Mouse (Mus musculus) 3134 (cell line): ENCODE data around the gene Ctla4.

ENCODE experiments used
- DNase-seq: peaks from one replicate; pipeline ENCODE4 v3.0.0-alpha.2; 2011; ENCODE audit warnings: low spot score; ENCODE audit not compliant: insufficient read length; ENCODE audit errors: extremely low read depth

Gene Ctla4

DNA sequence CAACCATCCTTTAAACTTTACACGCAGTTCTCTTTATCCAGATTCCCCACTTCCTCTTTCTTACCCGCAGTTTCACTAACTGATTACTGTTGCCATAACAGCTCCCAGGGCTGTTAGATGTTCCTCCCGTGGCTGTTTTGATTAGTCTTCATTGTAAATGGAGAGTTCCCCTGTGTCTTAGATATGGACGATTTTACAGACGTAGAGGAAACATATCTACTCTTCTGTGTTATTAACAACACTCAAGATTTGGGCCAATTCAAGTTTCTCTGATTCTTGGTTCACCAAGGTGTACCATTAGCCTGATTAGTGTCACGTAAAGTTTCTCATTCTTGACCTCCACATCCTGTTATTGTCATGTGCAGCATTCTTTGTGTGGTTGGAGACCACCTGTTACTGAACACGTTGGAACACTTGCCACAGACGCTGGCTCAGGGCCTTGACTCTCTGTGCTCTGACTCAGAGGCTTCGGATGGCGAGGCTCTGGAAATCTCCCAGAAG, 29.5 kb downstream of the Ctla4 start:
- no peak for DNase-seq

DNA sequence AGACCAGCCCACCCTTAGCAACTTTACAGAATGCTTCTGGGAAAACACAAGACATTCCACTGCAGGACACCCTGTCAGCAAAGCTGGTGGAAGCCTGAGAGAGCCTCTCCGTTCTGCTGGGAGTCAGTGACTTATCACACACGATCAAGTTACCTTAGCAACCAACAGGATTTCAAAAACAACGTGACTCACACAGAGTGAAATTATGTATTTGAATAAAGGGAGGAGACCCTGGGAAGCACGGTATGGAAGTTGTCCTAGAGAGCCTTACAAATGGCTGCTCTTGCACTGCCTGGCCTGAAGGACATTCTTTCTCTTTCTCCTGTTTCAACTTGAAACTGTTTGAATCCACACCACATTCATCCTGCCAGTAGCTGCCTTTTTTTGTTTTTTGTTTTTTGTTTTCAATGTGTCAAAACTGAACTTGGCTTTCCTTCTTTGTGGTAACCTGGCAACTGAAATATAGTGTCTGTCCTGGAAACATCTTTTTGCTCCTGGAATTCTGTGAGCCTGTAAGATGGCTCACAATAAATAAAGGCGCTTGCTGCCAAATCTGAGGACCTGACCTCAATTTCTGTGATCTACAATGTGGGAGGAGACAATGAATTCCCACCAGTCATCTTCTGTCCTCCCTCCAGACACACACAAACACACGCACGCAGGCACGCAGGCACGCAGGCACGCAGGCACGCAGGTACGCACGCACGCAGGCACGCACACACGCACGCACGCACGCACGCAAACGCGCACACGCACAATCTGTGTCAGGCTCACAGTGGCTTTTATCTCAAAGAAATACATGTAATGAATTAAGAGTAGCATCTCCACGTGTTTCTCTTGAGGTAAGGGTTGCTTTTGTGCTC, 33.9 kb downstream of the Ctla4 start:
- DNase-seq: no peak

DNA sequence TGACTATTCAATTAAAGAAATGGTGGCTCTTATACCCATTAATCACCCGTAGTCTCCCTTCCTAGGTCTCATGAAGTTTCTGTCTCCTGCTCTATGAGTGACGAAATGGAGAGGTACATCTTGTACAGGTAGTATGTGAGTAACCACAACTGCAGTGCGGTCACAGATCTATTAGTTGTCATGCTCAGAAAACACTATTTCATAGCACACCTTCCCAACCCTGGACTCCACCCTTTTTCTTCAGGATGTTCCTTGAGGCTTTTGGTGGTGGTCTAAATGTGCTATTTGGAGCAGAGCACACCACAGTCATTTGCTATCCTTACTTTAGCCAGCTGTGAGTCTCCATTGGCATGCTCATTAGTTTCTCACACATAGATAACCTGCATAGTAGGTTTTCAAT, 42.2 kb downstream of the Ctla4 start:
- DNase-seq: no peak

DNA sequence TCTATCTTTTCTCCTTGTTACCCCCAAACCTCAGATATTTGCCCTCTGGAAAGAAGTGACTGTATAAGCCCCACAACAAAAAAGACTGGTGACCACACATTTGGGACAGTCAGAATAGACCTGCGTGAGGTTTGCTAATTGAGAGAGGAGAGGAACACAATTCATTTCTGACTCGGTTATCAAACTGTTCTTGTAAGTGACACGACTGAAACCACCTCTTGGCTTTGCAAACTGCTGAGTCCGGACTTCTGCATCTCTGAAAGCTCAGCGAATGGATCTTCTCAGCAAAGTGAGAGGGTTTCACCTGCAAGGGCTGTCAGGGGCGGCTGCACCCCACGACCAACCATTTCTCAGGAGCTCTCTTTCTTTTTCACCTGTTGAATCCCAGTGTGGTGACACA, 43.6 kb downstream of the Ctla4 start:
- no peak for DNase-seq

DNA sequence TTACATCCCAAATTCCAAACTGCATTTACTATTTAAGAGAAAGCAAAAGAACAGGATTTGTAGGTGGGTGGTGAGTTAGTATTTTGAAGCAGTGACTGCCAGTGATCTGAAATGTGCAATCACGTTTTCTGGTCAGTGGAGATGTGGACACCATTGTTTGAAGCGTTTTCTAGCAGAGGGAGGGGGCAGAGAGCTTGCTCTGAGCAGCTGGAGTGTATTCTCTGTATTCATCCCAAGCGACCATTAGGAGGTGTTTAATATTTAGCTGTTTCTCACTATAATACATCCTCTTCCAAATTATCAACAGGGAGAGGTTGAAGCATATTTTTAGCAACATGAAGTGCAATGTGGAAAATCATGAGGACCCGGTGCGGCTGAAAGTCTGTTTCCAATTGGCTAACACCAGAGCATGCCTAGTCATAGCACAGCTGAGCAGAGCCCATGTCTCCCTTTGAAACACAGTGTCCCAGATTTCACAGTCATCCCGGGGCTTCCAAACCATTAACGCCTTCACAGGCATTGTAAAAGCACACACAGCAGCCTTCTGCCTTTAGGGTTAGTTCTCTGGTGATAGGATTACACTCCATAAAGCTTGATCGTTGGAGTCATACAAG, 49.3 kb downstream of the Ctla4 start:
- no peak for DNase-seq

DNA sequence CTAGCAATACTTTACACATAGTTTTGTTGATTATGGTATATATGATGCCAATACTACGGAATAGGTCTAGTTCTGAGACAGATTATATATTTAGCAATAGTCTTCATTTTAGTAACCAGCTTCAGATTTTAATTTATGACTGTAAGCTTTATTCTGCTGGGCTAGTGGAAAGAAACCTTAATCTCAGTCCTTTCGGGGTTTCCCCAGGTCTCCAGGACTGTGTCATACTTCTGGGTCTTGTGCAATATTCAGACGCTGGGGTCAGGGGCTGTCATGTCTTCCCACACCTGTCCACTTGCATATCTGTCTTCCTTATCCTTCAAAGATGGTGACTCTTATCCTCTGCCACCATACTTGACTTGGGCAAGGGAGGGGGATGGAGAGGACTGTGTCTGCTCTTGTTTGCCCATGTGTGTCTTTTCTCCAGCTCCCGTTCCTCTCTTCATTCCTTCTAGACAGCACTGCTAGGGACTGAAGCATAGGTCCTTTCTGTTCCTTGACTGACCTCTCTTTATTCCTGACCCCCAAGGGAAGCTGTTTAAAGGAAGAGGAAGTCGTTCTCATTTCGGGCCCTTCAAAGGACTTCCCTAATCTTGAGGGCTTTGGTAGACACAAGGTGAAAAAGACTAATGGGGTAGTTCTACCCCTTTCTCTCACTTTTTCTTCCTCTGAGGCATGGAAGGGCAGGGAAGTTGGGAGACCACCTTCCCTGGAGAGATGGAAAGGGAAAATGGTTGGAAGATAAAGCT, 50.3 kb downstream of the Ctla4 start:
- DNase-seq: no peak

DNA sequence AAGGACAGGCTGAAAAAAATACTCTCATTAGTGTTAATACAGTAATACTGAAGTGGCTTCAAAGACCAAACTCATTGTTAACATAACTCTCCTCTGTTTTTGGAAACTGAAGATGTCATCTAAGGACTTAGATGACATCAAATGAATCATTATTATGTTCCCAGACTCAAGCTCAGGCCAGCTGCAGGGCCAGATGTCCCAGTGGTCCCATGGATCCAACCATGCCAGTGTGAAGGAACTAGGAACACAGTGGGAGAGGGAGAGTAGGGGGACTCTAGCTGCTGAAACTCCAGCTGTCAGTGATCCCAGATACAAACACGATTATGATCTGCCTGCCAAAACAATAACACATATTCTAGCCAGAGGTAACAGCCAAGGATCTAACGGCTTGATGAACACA, 51.5 kb downstream of the Ctla4 start:
- DNase-seq: no peak

DNA sequence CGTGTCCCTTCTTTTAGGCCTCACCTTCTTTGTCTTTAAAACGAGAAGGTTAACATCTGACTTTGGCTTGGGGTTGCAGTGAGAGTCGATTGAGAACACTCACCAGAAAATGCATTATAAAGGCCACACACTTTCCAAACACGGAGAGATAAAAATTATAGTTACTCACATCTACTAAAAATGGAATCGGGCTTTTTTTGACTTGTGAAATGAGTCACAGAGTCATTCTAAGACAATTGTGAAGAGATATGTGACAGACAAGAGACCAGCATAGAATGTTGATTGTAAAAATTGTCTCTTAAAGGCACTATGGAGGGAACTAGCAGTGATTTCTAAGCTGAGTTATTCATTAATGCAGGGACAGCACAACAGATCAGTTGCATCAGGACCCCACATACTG, 52.2 kb downstream of the Ctla4 start:
- DNase-seq: no peak

DNA sequence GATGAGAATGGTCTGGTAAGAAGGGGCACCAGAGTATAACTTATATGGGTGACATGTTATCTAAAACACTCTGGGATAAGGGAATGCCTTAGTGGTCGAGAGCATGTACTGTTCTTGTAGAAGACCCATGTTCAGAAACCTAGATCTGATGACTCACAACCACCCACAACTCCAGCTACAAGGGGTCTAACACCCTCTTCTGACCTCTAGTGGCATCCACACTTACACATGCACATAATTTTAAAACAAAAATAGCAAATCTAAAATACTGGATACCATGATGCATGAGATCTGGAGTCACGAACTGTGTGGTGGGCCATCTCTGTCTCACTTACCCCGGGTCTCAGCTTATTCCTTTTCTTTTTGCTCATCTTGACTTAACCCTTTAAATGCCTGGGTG, 53.2 kb downstream of the Ctla4 start:
- DNase-seq: no peak

DNA sequence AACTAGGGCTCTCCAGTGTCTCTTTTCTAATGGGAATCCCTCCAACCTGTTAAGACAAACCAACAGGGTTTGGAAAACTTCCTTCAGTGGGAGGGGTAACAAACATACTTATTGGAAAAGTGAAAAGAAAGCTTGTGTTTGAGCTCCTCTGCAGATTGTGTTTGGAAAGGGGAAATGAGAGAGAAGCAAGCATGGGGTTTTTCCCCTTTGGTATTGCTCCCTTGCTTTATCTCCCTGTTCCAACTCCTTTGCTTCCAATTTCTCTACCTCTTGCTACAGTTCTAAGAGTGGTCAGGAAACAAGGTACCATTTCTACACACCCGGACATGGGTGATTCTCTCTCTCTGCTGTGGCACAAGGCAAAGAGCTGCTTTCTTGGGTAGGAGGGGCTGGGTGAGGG, 53.8 kb downstream of the Ctla4 start:
- DNase-seq: no peak

DNA sequence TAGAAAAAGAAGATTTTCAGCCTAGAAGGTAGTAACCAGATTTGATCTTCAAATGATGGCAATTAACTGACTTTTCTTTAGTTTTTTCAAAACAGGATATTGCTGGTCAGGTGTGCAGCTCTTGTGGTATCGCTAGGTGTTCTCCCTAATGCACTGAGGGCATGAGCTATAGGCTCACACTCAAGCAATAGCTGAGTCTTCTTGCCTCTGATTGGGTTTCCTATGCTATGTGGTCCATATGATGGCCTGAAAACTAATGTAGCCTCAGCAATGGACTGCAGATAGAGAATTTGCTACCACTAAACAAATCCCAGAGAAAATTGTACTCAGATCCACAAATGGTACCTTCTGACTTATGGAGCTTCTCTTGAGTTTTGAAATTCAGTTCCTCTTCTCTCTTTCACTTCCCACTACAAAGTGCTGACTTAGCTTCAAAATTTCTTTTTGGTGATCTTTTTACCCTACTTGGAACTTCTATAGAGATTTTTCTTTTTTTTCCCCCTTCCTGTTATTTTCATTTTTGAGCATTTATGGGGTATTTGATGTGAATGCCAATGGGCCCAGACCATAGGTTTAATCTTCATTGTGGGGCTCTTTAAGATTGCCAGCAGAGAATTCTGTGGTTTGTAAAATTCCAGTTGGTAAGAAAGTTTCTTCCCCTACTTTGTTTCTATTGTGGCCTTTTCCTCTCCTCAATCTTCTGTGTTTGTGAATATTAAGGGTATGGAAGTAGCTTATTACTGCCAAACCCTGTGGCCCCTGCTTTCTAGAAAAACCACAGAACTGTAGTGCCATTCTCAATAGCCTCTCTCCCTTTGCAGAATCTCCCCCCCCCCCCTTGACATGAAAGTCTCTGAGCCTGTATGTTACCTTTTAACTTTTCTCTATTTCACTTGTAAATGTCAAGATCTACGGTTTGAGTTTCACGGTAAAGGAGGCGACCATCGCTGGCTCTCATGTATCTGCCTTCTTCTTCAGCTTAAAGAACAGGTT, 54.6 kb downstream of the Ctla4 start:
- no peak for DNase-seq

DNA sequence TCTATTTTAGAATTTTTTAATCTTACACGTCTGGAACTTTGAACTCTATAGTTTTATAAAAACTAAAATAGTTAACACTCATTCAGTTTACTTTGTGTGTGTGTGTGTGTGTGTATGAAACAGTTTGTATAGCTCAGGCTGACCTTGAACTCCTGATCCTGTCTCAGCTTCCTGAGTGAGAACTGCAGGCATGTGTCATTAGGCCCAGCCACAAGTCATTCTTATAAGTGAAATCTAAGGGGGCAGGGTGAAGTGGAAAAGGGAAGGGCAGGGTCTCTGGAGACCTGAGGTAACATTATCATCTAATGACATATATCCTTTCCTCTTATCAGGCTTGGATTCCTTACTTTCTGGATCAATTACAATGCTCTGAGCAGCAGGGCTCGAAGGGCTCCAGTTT, 56.1 kb downstream of the Ctla4 start:
- no peak for DNase-seq

DNA sequence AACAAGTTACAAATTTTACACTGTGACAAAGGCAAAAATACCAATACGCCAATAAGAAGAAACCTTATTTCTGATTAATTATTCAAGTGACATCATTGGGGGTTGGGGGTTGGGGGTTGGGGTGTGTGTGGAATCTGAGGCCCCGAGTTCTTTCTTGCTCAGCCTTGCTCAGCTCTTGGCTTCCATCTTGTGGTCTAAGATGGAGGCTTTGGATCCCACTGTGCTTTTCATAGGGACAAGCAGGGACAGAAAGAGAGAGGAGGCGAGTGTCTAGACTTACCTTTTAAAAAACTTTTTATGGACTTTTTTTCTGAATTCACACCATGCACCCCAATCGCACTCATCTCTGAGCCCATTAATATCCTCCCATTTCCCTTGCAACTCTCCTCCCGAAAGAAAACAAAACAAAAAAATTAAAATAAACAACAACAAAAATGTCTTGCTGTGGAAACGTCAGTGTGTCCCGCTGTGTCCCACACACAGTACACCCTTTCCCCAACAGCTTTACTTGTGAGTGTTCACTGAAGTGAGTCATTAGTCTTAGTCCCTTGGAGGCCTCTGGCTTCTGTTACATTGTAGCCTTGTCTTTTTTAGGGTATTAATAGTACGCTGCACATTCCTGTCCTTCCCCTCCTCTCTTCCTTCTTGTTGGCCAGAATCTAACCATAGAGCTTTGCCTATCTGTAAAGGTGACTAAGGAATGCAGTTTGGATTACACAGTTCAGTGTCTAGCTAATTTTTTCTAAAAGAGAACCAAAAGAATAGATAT, 59.0 kb downstream of the Ctla4 start:
- DNase-seq: no peak

DNA sequence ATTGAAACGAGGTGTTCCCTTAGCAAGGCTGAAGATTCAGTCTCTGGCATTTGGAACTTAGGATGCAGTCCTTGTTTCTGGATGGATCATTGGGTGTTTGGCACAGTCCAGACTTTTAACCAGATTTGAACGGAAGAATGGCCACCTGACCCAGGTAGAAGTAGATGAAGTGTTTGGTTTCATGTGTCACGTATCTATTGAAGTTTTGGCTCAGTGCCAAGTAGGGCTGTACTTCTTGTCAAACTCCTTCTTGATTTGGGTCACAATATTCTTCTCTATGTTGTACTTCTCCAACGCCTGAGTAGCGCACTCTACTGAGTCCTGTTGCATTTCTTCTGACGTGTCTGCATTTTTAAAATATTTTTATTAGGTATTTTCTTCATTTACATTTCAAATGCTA, 61.3 kb downstream of the Ctla4 start:
- DNase-seq: no peak

DNA sequence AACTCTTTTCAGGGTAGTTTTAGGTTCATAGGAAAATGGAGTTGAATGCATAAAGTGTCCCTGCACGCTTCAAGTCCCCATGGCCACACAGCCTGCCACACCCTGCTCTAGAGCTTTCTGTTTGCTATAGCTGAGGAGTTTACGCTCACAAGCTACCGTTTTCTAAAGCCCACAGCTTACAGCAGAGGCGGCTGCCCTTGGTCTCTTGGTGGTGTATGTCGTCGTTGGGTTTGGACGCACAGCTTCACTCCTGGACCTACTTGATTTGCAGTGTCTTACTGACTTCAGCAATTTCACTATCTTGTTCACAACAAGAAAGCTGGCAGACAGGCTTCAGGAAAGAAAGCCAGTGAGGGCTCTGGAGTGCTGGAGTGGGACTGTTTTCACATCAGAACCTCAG, 66.2 kb downstream of the Ctla4 start:
- no peak for DNase-seq

DNA sequence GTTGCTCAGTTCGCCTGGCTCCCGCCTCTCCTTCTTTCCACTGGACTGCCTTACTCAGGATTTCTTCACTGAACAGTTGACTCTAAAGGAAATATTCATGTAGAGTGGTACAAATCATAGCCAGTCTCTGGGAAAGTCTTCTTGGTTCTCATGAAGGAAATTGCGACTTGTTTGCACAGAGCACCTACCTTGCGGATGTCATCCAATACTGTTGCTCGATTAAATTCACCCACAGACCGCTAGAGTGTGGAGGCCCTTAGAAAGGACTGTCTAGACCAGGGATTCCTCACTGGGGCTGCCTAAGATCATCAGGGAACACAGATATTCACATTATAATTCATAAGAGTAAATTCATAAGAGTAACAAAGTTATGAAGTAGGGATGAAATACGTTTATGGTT, 66.9 kb downstream of the Ctla4 start:
- no peak for DNase-seq

DNA sequence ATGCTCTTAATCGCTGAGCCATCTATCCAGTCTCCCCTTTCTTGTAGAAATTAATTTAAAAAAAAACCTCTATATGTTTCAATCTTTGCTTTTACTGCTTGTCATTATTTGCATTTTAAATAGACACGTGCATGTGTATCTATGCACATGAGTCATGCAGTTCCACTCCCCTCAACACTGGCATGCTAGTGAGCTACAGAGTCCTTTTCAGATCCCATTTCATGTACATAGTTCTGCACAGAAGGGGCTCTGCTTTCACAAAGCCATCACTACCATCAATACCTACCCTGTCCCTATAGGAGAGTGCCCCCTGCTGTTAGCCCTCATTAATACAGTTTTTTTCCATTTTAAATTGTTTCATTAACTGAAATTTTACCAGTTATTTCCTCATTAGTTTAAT, 68.0 kb downstream of the Ctla4 start:
- no peak for DNase-seq

DNA sequence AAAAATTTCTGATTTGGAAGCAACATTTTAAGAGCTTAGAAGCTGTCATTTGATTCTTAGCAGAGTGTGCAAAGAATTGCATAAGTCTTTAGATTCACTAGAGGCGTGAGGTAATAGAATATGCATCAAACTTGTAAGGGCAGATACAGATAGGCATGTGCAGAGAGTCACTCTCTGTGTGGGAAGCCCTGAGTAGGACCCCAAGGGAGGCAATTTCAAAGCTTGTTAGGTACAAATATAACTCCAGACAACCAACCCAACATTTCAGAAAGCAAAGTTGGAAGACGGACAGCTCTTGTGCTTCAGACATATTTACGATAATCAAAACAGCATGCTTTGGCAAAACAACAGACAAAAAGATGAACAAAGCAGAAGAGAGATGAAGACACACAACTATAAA, 68.4 kb downstream of the Ctla4 start:
- DNase-seq: no peak

DNA sequence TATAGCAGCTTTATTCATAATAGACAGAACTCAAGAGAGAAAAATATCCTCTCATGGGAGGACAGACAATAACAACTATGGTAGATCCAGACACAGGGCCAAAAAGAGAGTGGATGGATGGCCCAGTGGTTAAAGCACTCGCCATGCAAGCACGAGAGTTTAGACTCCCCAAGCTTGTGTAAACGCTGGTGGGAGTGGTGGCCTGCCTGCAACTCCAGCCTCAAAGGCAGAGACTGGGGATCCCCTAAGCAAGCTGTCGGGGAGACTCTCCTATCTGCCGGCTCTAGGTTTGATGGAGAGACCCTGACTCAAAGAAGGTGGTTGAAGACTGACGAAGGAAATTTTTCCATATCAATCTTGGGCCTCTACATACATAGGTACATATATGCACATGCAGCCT, 69.4 kb downstream of the Ctla4 start:
- DNase-seq: no peak

DNA sequence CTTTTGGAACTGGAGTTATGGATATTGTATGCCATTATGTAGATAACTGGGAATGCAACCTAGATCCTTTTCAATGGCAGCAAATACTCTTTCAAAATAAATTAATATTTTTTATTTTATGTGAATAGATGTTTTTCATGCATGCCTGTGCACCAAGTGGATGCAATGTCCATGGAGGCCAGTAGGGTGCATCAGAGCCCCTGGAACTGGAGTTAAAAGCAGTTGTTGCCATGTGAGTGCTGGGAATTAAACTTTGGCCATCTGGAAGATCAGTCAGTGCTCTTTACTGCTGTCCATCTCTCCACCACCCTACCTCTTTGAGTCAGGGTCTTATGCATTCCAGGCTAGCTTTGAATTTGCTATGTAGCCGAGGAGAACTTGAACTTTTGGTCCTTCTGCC, 71.5 kb downstream of the Ctla4 start:
- no peak for DNase-seq
